Mouse (Mus musculus) fibroblast of lung, adult 2 months (primary cell): ENCODE results near the gene Bcas3.
A peak's percentile ranks its signal among the peaks of the same experiment; 100 is the strongest.

Experiments
- DNase-seq: peaks from one replicate; pipeline ENCODE4 v3.0.0-alpha.2; 2011; ENCODE audit warnings: low read depth

The Bcas3 gene

DNA sequence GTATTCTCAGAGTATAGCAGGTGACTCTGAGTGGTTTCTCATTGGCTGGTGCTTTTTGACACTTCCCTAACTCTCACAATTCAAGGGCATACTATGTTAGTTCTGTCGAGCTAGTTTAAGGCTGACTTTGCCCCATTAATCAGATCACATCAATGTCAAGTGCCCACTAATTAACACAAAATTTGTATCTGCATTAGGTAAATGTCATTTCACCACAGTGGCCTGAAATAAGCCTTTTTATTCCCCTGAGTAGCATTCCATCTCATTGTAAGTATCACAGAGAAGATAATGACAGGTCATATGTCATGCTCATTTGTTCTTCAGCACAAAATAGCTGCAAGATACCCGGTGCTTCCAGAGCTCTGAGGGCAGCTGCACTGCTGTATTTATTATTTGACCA is 268.5 kb downstream of the Bcas3 start:
- DNase-seq, result no peak

DNA sequence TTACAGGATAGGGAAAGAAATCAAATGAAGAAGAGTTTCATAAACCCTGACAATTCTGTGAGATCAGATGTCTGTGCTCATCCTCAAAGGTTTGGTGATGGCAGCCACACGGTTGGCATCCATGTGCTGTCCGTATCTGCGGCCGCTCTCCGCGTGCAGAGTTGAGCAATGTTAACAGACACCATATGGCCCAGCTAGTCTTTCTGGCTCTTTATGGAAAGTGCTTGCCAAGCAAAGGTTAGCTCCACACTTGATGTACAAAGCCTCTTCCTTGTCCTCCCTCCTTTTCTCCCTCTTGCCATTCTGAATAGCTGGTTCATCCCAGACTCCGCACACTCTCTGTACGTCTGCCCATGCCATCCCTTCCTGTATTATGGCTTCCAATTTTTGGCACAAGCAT is 269.0 kb downstream of the Bcas3 start:
- no peak for DNase-seq

DNA sequence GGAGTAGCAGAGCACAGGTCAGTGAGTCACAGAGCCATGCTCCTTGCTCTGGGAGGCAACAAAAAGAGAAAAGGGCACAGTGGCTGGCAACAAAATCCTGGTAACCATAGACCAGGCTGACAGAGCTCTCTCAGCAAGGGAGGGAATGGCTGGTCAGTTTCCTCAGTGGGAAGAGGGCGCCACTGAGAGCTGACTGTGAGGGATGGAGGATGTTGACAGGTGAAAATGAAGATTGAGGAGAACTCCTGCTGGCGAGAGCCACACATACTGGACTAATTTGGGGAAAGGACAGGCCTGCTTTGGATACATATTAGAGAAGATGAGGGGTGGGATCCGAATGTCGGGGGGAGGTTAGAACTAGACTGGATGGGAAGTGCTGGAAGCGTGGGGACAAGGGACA is 272.2 kb downstream of the Bcas3 start:
- DNase-seq, result no peak

DNA sequence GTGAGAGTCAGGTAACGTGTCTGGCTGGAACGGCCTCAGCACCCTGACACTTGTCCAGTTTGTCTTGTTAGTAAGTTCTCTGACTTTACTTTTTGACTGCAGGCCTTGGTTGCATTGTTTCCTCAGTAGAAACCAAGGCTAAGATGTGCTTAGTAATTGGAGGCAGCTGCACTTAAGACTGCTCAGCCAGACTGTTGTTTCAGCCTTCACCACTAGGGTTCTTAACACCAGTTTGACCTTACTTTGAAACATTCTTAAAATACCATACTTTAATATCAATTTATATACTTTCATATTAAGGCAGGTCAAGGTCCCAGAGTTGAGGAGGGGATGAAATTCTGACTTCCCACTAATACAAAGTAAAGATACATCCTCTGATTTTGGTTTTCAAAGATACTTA is 273.9 kb downstream of the Bcas3 start:
- DNase-seq, result no peak

DNA sequence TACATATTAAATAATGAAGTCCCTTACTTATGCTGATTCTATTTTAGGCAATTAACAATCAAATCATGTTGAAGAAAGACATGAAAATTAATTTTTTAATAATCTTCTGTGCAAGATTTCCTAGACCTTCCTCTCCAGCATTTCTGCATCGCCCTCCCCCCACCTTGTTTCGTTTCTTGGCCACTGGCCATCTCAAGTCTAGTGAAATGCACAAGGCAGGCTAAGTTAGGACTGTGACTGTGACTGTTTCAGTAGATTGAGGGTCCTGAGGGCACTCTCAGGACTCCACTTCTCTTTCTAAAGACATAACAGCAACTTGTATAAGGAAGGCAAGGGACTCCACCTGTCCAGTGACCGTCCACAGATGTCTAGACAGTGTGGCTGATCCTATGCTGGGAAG is 274.4 kb downstream of the Bcas3 start:
- DNase-seq, result no peak

DNA sequence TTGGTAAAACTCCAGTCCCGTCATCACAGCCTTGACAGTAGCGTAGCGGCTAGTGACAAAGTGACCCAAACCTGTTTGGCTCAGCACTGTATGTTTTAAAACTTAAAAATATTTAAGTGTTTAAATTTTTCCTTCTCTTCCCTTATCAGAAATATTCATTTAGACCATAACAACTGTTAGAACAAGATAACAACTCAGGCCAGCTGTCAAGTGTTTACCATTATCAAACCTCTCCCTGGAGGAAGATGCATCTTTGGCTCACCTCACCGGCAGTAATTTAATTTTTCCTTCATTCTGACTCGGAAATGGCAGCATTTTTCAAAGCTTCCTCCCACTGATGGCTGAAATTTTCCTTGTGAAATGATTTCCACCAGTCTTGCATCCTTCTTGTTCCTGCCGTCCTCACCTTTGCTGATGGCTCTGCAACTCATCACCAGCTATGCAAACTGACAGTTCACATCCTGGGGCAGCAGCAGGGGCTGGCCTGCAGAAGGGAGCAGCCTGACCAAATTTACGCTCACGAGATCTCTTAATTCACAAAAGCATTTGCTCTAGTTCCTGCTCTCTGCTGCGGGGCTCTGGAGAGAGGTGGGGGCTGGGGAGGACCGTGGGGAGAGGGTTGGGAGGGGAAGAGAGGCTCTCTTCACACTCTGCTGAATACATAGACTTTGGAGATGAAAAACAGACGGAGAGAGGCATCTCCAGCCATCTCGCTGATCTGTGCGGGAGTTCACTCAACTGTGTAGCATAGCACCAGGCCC is 275.5 kb downstream of the Bcas3 start:
- DNase-seq, result no peak

DNA sequence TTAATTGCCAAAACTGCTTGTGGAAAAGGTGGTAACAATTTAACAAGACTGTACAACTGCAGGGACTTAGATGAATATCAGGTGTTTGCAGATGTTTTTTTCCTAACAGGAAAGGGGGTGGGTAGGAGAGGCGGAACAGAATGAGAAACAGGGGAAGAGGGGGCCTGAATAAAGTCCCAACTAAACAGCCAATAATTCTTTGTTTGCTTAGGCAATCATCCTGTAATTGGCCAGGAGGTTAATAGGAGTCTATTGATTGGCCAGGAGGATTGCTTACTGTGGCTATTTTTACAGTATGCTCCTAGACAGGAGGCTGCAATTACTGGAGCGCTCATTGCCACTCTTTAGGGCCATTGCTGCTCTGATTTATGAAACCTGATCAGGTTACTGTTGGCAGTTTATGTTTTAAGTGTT is 279.6 kb downstream of the Bcas3 start:
- no peak for DNase-seq

DNA sequence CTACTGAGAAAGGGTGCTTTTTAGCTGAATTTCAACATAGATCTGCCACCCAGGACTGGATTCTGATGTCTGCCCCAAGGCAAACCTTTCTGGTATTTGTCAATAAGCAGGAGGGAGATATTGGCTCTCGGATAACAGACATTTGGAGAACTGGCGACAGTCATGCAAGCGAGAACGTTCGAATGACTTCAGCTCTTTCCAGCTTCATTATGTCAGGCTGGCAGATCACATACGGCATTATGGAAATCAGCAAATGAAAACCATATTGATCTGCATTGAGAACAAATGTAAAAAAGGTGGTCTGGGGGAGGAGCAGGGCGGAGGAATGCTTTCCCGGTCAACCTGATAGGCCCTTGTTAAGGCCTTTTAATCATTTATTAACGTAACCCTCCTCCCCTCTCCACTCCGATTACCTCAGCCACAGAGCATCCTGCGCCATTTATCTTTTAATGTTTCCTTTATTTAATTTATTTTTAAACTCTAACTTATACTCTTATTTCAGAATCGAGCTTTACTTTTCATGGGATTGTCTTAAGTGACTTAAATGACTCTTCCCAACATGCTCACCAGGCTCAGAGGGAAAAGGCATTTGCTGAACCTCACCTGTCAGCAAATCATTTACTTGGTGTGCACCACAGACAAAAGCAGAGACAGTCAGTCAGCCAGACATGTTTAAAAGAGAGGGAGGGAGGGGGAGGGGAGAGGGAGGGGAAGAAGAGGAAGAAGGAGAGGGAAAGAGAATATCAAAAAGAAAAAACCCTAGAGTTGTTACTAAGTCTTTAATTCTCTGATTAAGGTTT is 285.9 kb downstream of the Bcas3 start:
- no peak for DNase-seq

DNA sequence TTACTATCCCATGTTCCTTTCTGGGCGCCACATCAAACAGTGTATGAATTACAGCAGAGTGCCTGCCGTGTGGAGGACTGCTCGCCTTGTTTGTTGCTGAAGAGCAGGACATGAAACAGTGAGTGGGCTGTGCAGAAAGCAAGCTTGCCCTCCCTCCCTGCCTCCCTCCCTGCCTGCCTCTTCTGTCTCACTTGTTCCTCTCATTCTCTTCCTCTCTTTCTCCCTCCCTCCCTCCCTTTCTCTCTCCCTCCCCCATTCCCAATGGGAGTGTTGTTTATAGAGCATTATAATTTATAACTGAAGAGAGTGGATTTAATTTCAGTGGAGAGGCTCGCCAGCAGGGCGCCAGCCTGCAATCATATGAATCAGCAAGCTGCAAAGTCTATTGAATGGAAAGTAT is 287.7 kb downstream of the Bcas3 start:
- DNase-seq, result peak; percentile 40

DNA sequence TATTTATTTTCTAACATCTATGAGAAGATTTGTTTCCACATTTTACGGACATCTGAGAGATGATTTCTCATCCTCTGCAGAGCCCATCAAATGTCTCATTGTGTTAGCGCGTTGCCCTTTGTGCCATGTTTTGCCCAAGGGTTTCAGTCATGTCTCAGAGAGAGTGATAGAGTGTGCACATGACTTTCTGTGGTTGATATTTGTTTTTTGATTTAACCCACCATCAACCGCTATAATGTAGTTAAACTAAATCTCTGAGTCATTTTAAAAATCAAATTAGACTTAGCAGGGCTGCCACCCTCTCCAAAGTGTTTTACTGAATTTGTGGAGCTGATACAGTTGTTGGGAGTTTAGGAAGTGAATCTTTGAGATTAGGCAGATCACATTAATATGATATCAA is 288.5 kb downstream of the Bcas3 start:
- no peak for DNase-seq

DNA sequence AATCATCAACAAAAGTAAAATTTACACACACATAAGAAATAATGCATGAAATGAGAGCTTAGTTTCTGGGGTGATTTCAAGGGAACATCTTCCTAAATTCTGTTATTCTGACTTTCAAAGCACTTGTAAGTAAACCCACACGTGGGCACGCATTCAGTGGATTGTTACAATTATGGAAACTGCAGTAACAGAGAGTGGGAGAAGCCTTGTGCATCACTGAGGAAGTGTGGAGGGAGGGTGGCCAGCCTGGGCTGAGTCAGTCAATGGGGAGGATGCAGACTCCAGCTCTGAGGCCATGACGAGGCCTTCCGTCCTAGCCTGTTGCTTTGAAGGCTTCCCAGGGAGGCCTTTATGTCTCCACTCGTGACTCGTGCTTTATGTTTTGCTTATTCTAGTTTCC is 289.6 kb downstream of the Bcas3 start:
- DNase-seq, result no peak

DNA sequence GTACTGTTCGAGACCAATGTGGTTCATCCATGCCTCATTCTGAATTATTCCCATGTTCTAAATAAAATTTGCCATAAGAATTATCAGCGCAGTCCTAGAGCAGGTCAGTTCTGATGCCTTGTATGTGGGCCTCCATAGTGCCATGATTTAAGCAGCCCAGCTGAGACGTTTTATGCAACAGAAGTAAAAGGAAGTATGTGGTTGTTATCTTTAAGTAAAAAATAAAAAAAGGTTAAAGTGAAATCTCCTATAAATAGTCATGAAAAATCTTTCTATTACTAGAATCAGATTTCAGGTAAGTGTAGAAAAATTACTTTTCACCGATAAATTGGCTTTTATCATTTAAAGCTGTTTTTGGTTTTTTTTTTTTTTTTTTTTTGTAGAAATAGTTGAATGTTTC is 290.1 kb downstream of the Bcas3 start:
- no peak for DNase-seq

DNA sequence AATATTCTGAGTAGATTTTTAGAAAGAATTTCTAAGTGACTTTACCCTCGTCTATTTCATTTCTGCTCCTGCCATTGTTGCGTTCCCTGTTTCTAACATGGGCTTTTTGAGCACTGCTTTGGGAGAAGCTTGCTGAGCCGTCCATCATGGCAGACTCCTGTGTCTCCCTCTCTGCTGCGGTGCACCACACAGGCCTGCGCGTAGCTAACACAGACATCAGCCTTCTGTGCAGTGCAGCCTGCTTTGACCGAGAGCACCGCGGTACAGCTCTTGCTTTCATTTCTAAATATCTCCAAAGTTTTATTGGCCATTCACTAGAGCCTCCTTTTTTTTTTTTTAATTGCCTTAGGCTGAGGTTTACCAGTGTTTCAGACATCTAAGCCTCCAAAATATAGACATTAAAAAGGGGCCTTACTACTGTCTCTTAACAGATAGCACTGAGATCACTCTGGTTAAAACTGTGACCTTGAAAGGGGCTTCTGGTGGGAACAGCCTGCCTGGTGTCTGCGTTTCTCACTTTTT is 290.6 kb downstream of the Bcas3 start:
- no peak for DNase-seq

DNA sequence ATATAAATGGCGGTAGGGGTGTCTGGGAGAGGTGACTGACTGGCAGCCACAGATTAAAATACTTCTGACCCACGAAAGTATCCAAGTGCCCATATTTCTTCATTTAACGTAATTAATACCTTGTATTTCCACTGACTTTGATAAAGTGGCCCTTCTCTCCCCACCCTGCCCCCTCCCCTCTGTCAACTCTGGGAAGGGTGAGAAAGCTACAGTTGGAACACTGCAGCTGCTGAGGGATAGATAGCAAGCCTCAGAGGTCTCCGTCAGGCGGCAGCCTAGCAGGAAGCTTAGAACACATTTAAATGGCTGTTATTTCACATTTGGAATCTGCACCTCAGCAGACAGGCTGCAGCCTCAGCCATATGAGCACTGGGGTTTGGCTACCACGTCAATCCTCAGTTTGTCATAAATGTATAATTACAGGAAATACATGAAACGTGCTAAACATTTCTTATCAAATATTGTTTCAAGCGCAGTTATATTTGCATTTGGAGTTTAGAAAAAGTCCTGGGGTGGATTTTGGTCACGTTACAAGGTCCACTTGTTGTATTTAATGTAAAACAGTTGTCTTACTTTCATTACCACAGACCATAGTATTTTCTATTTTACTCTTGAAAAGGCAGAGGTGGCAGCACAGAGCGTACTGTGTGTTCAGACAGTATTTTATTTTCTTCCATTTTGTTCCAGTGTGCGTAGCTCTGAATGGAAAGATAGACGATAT is 291.2 kb downstream of the Bcas3 start:
- DNase-seq, result no peak

DNA sequence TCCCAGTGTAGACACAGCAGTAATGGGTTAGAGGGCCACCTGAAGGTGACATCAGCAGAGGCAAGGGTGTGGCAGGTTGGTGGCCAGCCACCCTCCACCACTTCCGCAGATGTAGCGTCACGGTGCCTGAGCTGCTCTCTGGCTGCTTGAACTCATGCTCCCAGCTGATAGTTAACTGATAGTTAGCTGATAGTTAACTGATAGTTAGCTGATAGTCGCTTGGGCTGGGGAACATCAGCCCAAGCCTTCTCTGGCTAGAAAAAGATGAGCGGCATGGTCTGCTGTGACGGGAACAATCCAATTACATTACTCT is 291.7 kb downstream of the Bcas3 start:
- no peak for DNase-seq

DNA sequence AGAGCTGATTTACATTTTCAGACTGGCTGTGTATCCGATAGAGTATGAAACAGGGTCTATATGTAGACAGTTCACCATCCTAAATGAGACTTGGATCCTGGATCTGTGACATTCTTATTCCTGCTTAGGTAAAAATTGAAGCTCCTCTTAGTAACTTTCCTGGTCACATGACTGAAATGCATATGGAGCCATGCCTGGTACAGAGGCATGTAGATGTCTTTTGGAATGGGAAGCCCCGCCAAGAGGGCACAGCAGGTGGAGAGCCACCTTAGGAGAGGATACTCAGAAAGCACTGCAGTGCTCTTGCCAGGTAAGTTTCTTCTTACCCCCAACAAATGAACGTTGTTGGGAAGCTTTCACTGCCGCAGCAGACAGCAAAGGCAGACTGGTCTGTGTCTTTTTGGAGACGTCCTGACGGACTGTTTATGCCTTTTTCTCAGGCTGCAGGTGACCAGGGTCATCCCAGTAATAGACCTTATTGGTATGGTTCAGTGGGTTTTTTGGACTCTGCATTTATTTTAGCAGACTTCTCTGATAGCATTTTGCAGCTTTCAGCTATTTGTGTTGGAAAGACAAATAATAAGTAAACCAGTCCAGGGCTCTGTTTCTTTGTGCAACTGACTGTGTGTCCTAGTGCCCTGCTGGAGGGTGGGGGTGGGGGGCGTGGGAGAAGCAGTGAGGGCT is 292.3 kb downstream of the Bcas3 start:
- DNase-seq, result no peak

DNA sequence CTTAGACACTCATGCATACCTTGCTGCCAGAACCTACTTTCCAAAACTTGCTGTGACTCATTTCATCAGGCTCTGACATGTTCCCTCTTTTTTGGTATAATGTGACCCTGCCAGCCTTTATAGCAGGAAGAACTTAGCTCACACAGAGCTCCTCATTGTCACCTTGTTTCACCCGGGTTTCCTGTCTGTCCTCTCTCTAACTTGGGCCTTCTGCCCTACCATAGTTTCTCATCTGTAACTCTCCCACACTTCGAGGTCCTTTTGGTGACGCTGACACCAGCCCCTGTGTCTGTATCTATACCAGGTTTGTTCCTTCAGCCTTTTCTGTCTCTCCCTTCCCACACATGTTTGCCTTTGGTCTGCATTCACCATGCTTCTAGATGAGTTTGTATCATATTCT is 295.9 kb downstream of the Bcas3 start:
- DNase-seq, result no peak

DNA sequence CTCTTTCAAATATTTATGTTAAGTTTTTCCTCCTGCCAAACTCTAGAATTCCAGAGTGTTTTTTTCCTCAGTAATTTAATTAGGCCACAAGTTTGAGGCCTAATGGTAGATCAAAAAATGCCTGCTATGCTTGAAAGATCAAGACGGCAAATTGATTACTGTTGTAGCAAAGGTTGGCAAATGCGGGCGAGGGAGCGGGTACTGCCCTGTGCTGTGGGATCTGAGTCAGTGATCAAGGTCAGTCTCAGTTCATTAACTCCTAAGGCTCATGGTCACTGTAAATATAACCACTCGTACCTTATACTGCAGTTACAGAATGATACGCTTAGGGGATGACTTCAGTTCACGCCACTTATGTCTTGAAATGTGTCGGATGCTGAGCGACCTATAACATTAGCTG is 296.4 kb downstream of the Bcas3 start:
- no peak for DNase-seq

DNA sequence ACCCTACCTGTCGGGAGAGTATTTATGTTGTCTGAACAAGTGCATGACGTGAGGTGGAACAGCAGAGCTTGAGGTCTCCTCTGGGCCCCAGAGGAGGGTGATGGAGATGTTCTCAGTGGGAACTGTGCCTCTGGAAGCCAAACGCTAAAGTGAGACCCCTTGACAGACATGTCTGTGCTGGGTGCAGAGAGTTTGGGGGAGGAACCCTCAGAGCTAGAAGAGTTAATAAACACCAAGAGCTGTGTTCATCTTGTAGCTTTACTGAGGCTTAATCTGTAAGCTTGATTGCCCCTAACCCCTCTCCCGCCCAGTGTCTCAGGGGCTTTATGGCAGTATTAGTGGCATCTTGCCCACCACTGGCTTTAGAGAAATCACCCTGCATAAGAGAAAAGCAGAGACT is 304.5 kb downstream of the Bcas3 start:
- DNase-seq, result no peak

DNA sequence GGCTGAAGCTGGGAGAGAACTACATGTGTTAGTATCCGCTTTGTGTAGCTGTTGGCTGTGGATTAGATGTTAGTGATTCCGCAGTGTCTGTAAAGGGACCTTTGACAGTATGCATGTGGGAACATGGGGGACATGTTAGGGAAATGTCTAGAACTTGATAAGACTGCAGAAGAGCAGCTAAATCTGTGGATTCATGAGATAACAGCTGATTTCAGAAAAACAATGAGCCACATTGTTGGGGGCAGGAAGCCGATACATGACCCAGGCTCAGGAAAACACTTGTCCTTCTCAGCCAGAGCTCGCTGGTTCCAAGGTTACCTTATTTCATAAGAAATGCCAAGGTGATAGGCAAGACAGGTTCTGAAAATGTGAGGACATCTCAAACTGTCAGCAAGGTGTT is 307.3 kb downstream of the Bcas3 start:
- no peak for DNase-seq

DNA sequence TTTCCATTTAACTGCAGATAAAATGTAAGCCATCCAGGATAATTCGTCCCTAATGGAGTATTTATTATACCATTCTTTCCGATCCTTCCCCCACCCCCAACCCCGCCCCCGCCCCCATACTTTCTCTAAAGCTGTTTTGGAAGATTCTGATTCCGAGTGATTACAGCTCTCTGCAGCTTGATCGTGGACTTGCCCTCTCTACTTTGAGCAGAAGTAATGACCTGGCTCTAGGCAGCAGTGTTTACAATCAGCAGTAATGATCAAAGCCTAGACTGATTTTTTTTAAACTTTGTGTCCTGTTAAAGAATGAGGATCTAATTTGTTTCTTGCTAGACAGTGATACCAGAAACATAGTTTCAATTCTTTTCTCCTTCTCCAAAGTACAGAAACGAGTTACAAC is 314.2 kb downstream of the Bcas3 start:
- DNase-seq, result no peak

DNA sequence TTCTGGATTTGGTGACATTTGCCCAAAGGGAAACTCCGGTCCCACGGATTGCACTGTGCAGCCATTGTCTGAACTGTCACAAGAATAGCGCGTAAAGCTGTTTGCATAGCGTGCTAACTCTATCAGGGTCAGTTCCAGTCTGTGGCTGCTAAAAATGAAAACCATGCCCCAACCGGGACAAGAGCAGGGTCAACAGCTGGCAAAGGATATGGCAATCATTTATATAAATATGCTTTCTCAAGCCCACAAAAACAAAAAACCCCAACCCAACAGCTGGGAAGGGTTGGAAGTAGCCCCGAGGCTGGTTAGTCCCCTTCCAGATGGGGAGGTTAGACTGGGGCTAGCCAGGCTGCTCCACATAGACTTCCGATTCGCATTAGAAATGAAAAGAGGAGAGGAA is 314.8 kb downstream of the Bcas3 start:
- peak; percentile 18 for DNase-seq
